Mouse (Mus musculus) forebrain, embryonic 14.5 days (tissue): ENCODE data around the gene Scml4. TPM values are rescaled to one million over a fixed set of nuclear protein-coding genes. Genes with fewer than 3 reads are reported as not detected.
A peak's percentile ranks its signal among the peaks of the same experiment; 100 is the strongest.

ENCODE experiments used
- ATAC-seq: fragments of 200-750 bp; cut with Nextera tagmentation; 2 replicates; pipeline ENCODE4 v1.8.0; 2017; ENCODE audit warnings: mild to moderate bottlenecking, moderate library complexity
- DNase-seq: peaks from one replicate; pipeline ENCODE4 v3.0.0-alpha.2; 2015; ENCODE audit warnings: low spot score
- H3K27ac ChIP-seq: fragments of 300-500 bp; sonication (generic); 2 replicates; pipeline ENCODE4 v1.5.1; 2014; ENCODE audit warnings: low read depth, mild to moderate bottlenecking, control low read depth, low read length, moderate library complexity
- H3K27me3 ChIP-seq: fragments of 300-500 bp; sonication (generic); replicated peaks from 2 replicates; pipeline ENCODE4 v1.6.1; 2014; ENCODE audit warnings: low read length, control low read depth, mixed read lengths; ENCODE audit not compliant: control insufficient read depth, insufficient read depth
- H3K36me3 ChIP-seq: fragments of 300-500 bp; sonication (generic); 2 replicates; pipeline ENCODE4 v1.6.1; 2014; ENCODE audit warnings: low read length, control low read depth; ENCODE audit not compliant: control insufficient read depth, insufficient read depth
- H3K4me1 ChIP-seq: fragments of 300-500 bp; sonication (generic); 2 replicates; pipeline ENCODE4 v1.6.1; 2014; ENCODE audit warnings: antibody characterized with exemption, low read length, control low read depth; ENCODE audit not compliant: control insufficient read depth, insufficient read depth
- H3K4me2 ChIP-seq: fragments of 300-500 bp; sonication (generic); 2 replicates; pipeline ENCODE4 v1.6.1; 2014; ENCODE audit warnings: mild to moderate bottlenecking, control low read depth, low read length
- H3K4me3 ChIP-seq: fragments of 300-500 bp; sonication (generic); 2 replicates; pipeline ENCODE4 v1.5.1; 2014; ENCODE audit warnings: low read depth, low read length, control low read depth
- H3K9ac ChIP-seq: fragments of 300-500 bp; sonication (generic); 2 replicates; pipeline ENCODE4 v1.6.1; 2014; ENCODE audit warnings: mild to moderate bottlenecking, low read length, control low read depth, moderate library complexity
- H3K9me3 ChIP-seq: fragments of 300-500 bp; sonication (generic); replicated peaks from 2 replicates; pipeline ENCODE4 v1.6.1; 2016; ENCODE audit warnings: low read length, control low read depth, mixed read lengths; ENCODE audit not compliant: control insufficient read depth
- WGBS: fragments of 180-500 bp; shearing (Covaris S2); extraction: QIAGEN DNeasy Blood & Tissue Kit; methylation state at CpG from one replicate; pipeline ENCODE4 v1.1.7; 2014; 5-methylcytosine and 5-hydroxymethylcytosine counted together
- polyA plus RNA-seq: library from polyadenylated mRNA; unstranded; fragments of >200 nt; fragmentation: Nextera tagmentation; extraction: Ambion mirVana; gene quantifications from 2 replicates; pipeline ENCODE4 v1.2.1, GENCODE M21; 2014

Gene Scml4
- polyA plus RNA-seq, 1 experiment from 2014 or later: 4.9 TPM

DNA sequence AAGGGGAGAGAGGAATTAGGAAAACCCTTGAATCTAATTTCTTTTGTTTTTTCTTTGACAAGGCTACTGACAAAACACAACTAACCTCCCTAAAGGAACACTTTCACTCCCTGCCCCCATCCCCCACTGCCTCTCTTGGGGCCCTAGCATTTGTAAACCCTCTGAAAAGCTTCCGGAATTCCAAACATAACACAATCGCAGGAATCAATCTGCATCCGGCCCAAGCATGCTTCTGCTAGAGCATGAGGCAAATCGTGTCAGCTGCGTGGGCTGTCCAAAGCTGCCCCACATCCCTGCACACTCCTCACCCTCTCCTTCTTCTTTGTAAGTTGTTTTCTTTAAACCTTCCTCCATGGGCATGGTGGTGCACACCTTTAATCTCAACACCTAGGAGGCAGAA is 4.9 kb upstream of the Scml4 start:
- no peak overlapping the region for H3K4me2 ChIP-seq
- no peaks in the 10 kb centered on the region for H3K36me3 ChIP-seq
- peaks cover 11% of the 10 kb centered on the region; the same call in 1 of the 2 replicates for H3K4me1 ChIP-seq
- H3K27me3 ChIP-seq: no peaks in the 10 kb centered on the region
- H3K4me3 ChIP-seq: no peak overlapping the region
- H3K27ac ChIP-seq: no peak overlapping the region
- WGBS: 26% methylated on average over 5 of the region's 5 CpGs
- DNase-seq (no peak), ATAC-seq (no peak)
- H3K9ac ChIP-seq: no peak overlapping the region
- no peaks in the 10 kb centered on the region; the same call in 1 of the 2 replicates for H3K9me3 ChIP-seq

DNA sequence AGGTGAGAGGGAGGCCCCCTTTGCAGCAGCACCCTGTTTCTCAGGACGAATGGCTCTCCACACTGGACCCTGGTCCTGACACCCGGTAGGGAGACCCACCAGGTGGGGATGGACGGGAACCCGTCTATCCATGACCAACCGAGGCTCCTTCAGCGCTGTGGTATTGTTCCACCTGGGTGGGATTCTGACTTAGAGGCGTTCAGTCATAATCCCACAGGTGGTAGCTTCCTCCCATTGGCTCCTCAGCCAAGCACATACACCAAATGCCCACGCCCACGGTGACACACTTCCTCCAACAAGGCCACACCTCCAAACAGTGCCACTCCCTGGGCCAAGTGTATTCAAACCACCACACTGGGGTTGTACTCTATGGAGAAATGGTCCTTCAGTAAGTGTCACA is 3.6 kb upstream of the Scml4 start:
- Histone ChIP-seq H3K9ac (no peak overlapping the region), H3K27ac (no peak overlapping the region), H3K4me3 (no peak overlapping the region), H3K27me3 (0 out of 2 replicates have a peak, but pooled peaks cover 3% of the 10 kb centered on the region), H3K4me1 (peaks cover 13% of the 10 kb centered on the region; the same call in 1 of the 2 replicates), H3K36me3 (no peaks in the 10 kb centered on the region), H3K9me3 (no peaks in the 10 kb centered on the region; the same call in 1 of the 2 replicates), H3K4me2 (no peak overlapping the region)
- ATAC-seq (no peak), DNase-seq (no peak)
- 97% methylated on average over 9 of the region's 9 CpGs for WGBS

DNA sequence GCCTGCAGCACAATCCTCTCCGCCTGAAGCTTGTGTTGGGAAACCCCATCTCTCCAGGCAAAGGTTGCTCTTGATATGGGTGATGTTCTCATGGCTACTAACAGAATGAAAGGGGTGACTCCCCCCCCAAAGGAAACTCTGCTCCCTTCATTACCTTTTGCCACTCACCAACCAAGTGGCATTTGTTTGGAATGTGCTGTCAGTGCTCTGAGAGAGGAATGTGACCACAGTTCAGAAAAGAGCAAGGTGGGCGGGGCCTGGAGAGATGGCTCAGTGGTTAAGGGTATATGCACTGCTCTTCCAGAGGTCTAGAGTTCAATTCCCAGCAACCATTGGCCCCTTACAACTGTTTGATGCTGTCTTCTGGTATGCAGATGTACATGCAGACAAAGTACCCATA is 3.1 kb upstream of the Scml4 start:
- DNase-seq (no peak), ATAC-seq (no peak)
- 98% methylated on average over 2 of the region's 2 CpGs for WGBS
- H3K9ac ChIP-seq: no peak overlapping the region
- 0 out of 2 replicates have a peak, but pooled peaks cover 3% of the 10 kb centered on the region for H3K27me3 ChIP-seq
- H3K36me3 ChIP-seq: no peaks in the 10 kb centered on the region
- peaks cover 13% of the 10 kb centered on the region; the same call in 1 of the 2 replicates for H3K4me1 ChIP-seq
- no peak overlapping the region for H3K4me2 ChIP-seq
- H3K27ac ChIP-seq: no peak overlapping the region
- H3K4me3 ChIP-seq: no peak overlapping the region
- no peaks in the 10 kb centered on the region; the same call in 1 of the 2 replicates for H3K9me3 ChIP-seq

DNA sequence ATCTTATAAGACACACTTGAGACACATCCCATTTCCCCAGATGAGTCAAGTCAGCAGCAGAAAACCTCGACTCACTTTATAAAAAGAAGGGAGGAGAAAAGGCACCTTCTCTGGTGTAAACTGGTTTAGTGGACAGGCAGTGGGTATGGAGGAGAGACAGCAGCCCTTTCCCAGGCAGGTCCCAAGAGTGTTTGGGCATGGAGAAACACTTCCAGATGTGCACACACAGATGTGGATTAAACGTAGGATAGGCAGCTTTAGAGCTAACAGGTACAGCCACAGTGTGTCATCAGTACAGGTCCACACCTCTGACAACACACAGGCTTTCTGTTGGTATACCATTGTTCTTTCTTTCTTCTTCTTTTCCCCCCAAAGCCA is 400 bp upstream of the Scml4 start:
- WGBS: 58% methylated on average over 2 of the region's 2 CpGs
- no peak; the same call in 1 of the 2 replicates for ATAC-seq
- Histone ChIP-seq H3K9ac (peak overlapping the region; percentile 50; the same call in 1 of the 2 replicates), H3K4me2 (peak overlapping the region; percentile 59), H3K4me3 (0 out of 2 replicates have a peak overlapping the region, but pooled peaks have one; percentile 31), H3K27ac (peak overlapping the region; percentile 81), H3K36me3 (no peaks in the 10 kb centered on the region), H3K9me3 (no peaks in the 10 kb centered on the region), H3K27me3 (peaks cover 3% of the 10 kb centered on the region; the same call in 1 of the 2 replicates), H3K4me1 (peaks cover 29% of the 10 kb centered on the region)
- DNase-seq: no peak

DNA sequence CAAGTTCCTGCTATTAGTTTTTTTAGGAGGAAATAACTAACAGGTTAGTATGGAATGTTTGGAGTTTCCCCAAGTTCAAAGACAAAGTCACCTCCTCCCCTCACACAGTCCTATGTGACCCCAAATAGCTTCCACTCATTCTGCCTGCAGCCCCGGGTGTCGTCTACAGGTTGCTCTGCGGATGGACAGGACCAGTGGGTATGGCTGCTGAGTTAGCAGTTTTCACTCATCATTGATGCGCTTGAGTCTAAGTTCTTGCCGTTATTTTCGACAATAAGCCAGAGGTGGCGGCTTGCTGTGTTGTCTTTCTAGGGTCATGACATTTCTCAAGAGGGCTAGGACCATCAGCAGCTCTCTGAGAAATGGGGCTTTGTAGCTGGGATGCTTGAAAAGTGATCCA is 1.3 kb downstream of the Scml4 start:
- no peak for DNase-seq
- peak overlapping the region; percentile 29; the same call in 1 of the 2 replicates for H3K4me2 ChIP-seq
- H3K4me3 ChIP-seq: no peak overlapping the region
- no peaks in the 10 kb centered on the region for H3K9me3 ChIP-seq
- ATAC-seq: no peak
- 86% methylated on average over 7 of the region's 7 CpGs for WGBS
- peaks cover 26% of the 10 kb centered on the region for H3K4me1 ChIP-seq
- H3K27me3 ChIP-seq: peaks cover 3% of the 10 kb centered on the region; the same call in 1 of the 2 replicates
- no peaks in the 10 kb centered on the region for H3K36me3 ChIP-seq
- H3K9ac ChIP-seq: no peak overlapping the region
- H3K27ac ChIP-seq: no peak overlapping the region

DNA sequence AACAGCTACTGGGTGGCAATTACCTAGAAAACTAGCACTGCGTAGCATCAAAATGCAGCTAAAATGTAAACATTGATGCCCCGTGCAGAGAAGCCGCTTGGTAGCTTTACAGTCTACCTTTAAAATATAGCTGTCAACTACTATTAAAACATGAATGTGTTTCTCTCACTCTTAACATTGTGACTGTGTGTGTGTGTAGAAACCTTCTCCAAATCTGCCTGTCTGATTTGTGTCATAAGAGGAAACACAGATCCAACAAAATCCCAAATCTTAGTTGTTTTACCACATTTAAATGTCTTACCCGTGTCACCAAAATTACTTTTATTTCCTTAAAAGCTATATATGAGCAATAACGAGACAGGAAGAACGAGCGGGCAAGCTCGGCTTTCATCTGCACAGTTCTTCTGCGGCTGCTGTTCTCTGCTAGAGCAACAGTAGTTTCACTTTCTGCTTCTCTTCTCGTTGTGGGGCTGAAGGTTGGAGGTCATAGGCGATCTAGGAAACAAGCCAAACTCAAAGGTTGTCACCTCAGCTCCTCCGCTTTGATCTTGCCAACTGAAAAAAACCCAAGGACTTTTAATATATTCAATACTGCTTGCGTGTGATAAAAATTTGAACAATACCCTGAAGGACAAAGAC is 2.1 kb downstream of the Scml4 start:
- WGBS: 60% methylated on average over 13 of the region's 13 CpGs
- no peak overlapping the region for H3K4me3 ChIP-seq

DNA sequence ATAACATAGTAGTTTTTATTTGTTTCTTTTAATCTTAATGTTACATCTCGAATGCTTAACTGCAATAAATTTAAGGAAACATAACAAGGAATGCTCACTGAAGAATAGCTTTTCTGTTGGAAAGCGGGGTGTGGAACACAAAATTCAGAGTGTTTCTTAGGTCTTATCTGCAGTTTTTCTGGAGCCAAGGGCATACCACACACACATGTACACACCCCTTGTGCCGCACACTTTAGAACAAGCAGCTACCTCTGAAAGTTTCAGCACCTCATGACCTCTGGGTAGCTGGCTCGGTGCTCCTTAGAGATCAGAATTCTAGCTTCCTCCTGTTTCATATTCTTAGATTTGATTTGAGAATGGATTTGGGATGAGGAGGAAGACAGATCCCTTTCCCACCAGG is 2.6 kb downstream of the Scml4 start:
- Histone ChIP-seq H3K27ac (no peak overlapping the region), H3K9me3 (no peaks in the 10 kb centered on the region), H3K27me3 (peaks cover 6% of the 10 kb centered on the region; the same call in 1 of the 2 replicates), H3K4me2 (peak overlapping the region; percentile 54; the same call in 1 of the 2 replicates), H3K4me3 (no peak overlapping the region), H3K4me1 (peaks cover 31% of the 10 kb centered on the region), H3K9ac (no peak overlapping the region), H3K36me3 (no peaks in the 10 kb centered on the region)
- no peak for ATAC-seq
- 79% methylated on average over 4 of the region's 4 CpGs for WGBS
- DNase-seq: no peak

More for the DNA sequence above, 2.1 kb downstream of the Scml4 start:
- Histone ChIP-seq H3K9me3 (no peaks in the 10 kb centered on the region), H3K36me3 (no peaks in the 10 kb centered on the region), H3K4me1 (peaks cover 30% of the 10 kb centered on the region), H3K27me3 (peaks cover 6% of the 10 kb centered on the region; the same call in 1 of the 2 replicates), H3K4me2 (peak overlapping the region; percentile 54), H3K9ac (no peak overlapping the region), H3K27ac (no peak overlapping the region)
- DNase-seq (no peak), ATAC-seq (no peak)

DNA sequence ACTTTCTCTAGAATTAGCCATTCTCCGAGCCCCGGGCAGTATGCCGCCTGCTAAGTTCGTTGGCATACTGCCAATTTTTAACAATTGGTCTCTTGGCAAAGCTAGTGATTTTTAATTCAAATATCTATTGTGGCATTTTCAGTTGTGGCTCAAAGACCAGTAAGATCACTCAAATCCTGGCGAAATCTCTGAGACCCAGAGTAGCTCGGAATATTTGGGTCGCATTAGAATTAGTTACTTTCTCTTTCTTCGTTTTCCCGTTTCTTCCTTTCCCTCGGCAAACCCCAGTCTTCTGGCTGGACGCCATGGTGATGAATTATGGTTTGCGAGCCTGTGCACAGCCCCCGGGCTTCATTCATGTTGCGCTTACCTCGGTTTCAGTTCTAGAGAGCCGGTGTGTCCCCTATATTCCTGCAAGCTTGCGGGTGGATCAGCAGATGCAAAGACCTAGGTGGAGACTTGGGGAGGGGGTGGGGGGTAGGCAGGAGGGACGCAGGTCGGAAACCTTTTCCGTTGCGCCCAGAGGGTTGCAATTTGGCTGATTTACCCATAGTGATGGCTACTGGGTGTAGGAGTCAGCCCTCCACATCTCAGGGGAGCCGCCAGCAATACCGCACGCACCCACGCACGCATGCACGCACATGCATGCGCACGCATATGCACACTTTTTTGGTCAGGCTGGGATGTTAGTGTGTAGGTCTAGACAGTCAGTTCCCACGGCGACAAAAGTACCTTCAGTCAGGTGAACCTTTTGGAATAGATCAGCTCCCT is 3.6 kb downstream of the Scml4 start:
- ATAC-seq (peak; percentile 25), DNase-seq (peak; percentile 86)
- H3K27ac ChIP-seq: peak overlapping the region; percentile 63; the same call in 1 of the 2 replicates
- peak overlapping the region; percentile 25 for H3K4me3 ChIP-seq
- H3K9ac ChIP-seq: peak overlapping the region; percentile 43
- no peaks in the 10 kb centered on the region for H3K36me3 ChIP-seq
- H3K4me2 ChIP-seq: peak overlapping the region; percentile 54
- no peaks in the 10 kb centered on the region for H3K9me3 ChIP-seq
- H3K4me1 ChIP-seq: peaks cover 31% of the 10 kb centered on the region
- H3K27me3 ChIP-seq: peaks cover 6% of the 10 kb centered on the region; the same call in 1 of the 2 replicates
- WGBS: 26% methylated on average over 31 of the region's 31 CpGs
